15 mouse cellular contexts compared by ENCODE assay signal in the genomic region with DNA sequence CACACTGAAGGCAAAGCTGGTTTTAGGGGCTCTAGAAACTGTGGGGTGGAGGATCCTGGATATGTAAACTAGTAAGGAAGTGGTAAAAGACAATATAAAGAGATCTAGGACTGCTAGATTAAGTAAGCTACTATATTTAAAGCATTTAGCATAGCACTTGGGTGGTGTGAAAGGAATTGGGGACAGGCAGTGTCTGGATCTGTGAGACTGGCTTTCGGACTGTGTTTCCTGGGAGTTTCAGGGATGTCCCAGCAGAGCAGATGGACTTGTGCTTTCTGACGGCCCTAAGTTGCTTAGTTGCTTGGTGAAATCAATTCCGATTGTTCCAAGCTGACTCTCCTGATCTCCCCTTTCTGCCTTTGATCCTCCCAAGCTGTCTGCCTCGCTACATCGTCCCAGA. TPM values are rescaled to one million over a fixed set of nuclear protein-coding genes. Genes with fewer than 3 reads are reported as not detected.
DNase-seq lines count a peak whose midpoint lies in the region; ATAC-seq and TF ChIP-seq lines count a peak whose summit lies in the region.
"Had no signal": no experiment of that assay in that cellular context is flagged by ENCODE, and none has a peak within 500 bp of the region (broad histone marks: within the 10 kb centered on the region; RNA-seq: fewer than 3 reads in every experiment).

No protein-coding gene starts in this region.

- H3K4me1 ChIP-seq in forebrain, embryonic 12.5 days = peaks cover 68% of the 10 kb centered on the region
- peaks cover 72% of the 10 kb centered on the region for H3K4me1 ChIP-seq in hindbrain, embryonic 13.5 days (replicated peaks)
- H3K4me1 ChIP-seq in limb, embryonic 15.5 days = peaks cover 48% of the 10 kb centered on the region
- peaks cover 64% of the 10 kb centered on the region for H3K4me1 ChIP-seq in neural tube, embryonic 15.5 days
- H3K4me1 ChIP-seq in heart, adult 2 months (ENCODE audit: control insufficient read depth, insufficient read depth, low read length) = peaks cover 1% of the 10 kb centered on the region; the same call in 1 of the 2 replicates
- peaks cover 16% of the 10 kb centered on the region for H3K4me1 ChIP-seq in liver, embryonic 12.5 days

- intact Hi-C loops in heart, adult 2 months (cut with DNase I) = loop anchor here (10.0 kb wide), 1 partner anchor 462 kb away; the partner anchor contains the start of gene Vangl2

- peak overlapping the region; percentile 91 for H3K4me2 ChIP-seq in forebrain, embryonic 12.5 days
- peak overlapping the region; percentile 91 for H3K4me2 ChIP-seq in hindbrain, embryonic 13.5 days
- H3K4me2 ChIP-seq in limb, embryonic 15.5 days = 0 out of 2 replicates have a peak overlapping the region, but pooled peaks have one; percentile 1
- peak overlapping the region; percentile 86 for H3K4me2 ChIP-seq in neural tube, embryonic 15.5 days
- no peak overlapping the region for H3K4me2 ChIP-seq in liver, embryonic 12.5 days

- H3K36me3 ChIP-seq in forebrain, embryonic 12.5 days (replicated peaks) = peaks cover 34% of the 10 kb centered on the region
- peaks cover 30% of the 10 kb centered on the region for H3K36me3 ChIP-seq in hindbrain, embryonic 13.5 days
- peaks cover 2% of the 10 kb centered on the region; the same call in 1 of the 2 replicates for H3K36me3 ChIP-seq in limb, embryonic 15.5 days
- H3K36me3 ChIP-seq in neural tube, embryonic 15.5 days = 0 out of 2 replicates have a peak, but pooled peaks cover 4% of the 10 kb centered on the region
- no peaks in the 10 kb centered on the region for H3K36me3 ChIP-seq in heart, adult 2 months (ENCODE audit: control insufficient read depth, insufficient read depth, low read length)
- H3K36me3 ChIP-seq in liver, embryonic 12.5 days = no peaks in the 10 kb centered on the region

- no peak for TF ChIP-seq EP300 in heart, adult 2 months (IDR thresholded peaks at IDR 0.05; ENCODE audit: insufficient read depth, low read depth, low read length)

- H3K79me2 ChIP-seq in heart, adult 2 months (replicated peaks; ENCODE audit: control insufficient read depth, insufficient read depth, low read length) = no peaks in the 10 kb centered on the region

- ATAC-seq in forebrain, embryonic 12.5 days (ENCODE audit: low FRiP score) = no peak
- no peak for ATAC-seq in hindbrain, embryonic 13.5 days (ENCODE audit: low FRiP score)
- no peak for ATAC-seq in limb, embryonic 15.5 days (ENCODE audit: insufficient number of reproducible peaks, low FRiP score, low TSS enrichment, low read depth)
- ATAC-seq in neural tube, embryonic 15.5 days (ENCODE audit: low FRiP score) = no peak
- ATAC-seq in liver, embryonic 12.5 days = no peak

- no peaks in the 10 kb centered on the region for H3K27me3 ChIP-seq in forebrain, embryonic 12.5 days
- H3K27me3 ChIP-seq in hindbrain, embryonic 13.5 days = no peaks in the 10 kb centered on the region
- no peaks in the 10 kb centered on the region for H3K27me3 ChIP-seq in limb, embryonic 15.5 days
- no peaks in the 10 kb centered on the region for H3K27me3 ChIP-seq in neural tube, embryonic 15.5 days (replicated peaks)
- no peaks in the 10 kb centered on the region for H3K27me3 ChIP-seq in heart, adult 2 months (ENCODE audit: control insufficient read depth, insufficient read depth, low read length)
- peaks cover 66% of the 10 kb centered on the region for H3K27me3 ChIP-seq in liver, embryonic 12.5 days (replicated peaks)
- H3K27me3 ChIP-seq: kidney, embryonic 15.5 days had no signal

- peak overlapping the region; percentile 82 for H3K27ac ChIP-seq in forebrain, embryonic 12.5 days
- H3K27ac ChIP-seq in hindbrain, embryonic 13.5 days = peak overlapping the region; percentile 63; the same call in 1 of the 2 replicates
- no peak overlapping the region for H3K27ac ChIP-seq in limb, embryonic 15.5 days
- H3K27ac ChIP-seq in neural tube, embryonic 15.5 days (replicated peaks) = no peak overlapping the region
- no peak overlapping the region for H3K27ac ChIP-seq in heart, adult 2 months
- H3K27ac ChIP-seq in liver, embryonic 12.5 days = no peak overlapping the region
- H3K27ac ChIP-seq: kidney, embryonic 15.5 days; macrophage; stomach, postnatal 0 days had no signal

- 18% methylated on average over 5 of the region's 5 CpGs for WGBS in forebrain, embryonic 12.5 days
- 37% methylated on average over 5 of the region's 5 CpGs for WGBS in hindbrain, embryonic 13.5 days
- WGBS in limb, embryonic 15.5 days = 74% methylated on average over 5 of the region's 5 CpGs
- 32% methylated on average over 5 of the region's 5 CpGs for WGBS in neural tube, embryonic 15.5 days
- 84% methylated on average over 5 of the region's 5 CpGs for WGBS in heart, adult 2 months
- 58% methylated on average over 5 of the region's 5 CpGs for WGBS in liver, embryonic 12.5 days (ENCODE audit: insufficient replicate concordance)

- H3K9ac ChIP-seq in forebrain, embryonic 12.5 days = peak overlapping the region; percentile 54
- peak overlapping the region; percentile 84 for H3K9ac ChIP-seq in hindbrain, embryonic 13.5 days
- no peak overlapping the region for H3K9ac ChIP-seq in limb, embryonic 15.5 days
- peak overlapping the region; percentile 36 for H3K9ac ChIP-seq in neural tube, embryonic 15.5 days (replicated peaks)
- H3K9ac ChIP-seq in heart, adult 2 months (ENCODE audit: low read depth, low read length) = no peak overlapping the region
- H3K9ac ChIP-seq in liver, embryonic 12.5 days = no peak overlapping the region
- H3K9ac ChIP-seq: kidney, embryonic 15.5 days had no signal

- TF ChIP-seq POLR2A in heart, adult 2 months (IDR thresholded peaks at IDR 0.05; ENCODE audit: insufficient read depth, low read depth, low read length) = no peak

- H3K4me3 ChIP-seq in forebrain, embryonic 12.5 days (replicated peaks) = peak overlapping the region; percentile 61
- H3K4me3 ChIP-seq in hindbrain, embryonic 13.5 days = peak overlapping the region; percentile 70
- no peak overlapping the region for H3K4me3 ChIP-seq in limb, embryonic 15.5 days
- peak overlapping the region; percentile 29 for H3K4me3 ChIP-seq in neural tube, embryonic 15.5 days (replicated peaks)
- no peak overlapping the region for H3K4me3 ChIP-seq in heart, adult 2 months
- H3K4me3 ChIP-seq in liver, embryonic 12.5 days = no peak overlapping the region
- H3K4me3 ChIP-seq: kidney, embryonic 15.5 days had no signal

- H3K9me3 ChIP-seq in forebrain, embryonic 12.5 days = no peaks in the 10 kb centered on the region
- H3K9me3 ChIP-seq in hindbrain, embryonic 13.5 days = no peaks in the 10 kb centered on the region
- no peaks in the 10 kb centered on the region for H3K9me3 ChIP-seq in limb, embryonic 15.5 days
- no peaks in the 10 kb centered on the region for H3K9me3 ChIP-seq in neural tube, embryonic 15.5 days (replicated peaks)
- H3K9me3 ChIP-seq in liver, embryonic 12.5 days (replicated peaks) = no peaks in the 10 kb centered on the region
- H3K9me3 ChIP-seq: kidney, embryonic 15.5 days had no signal

- no peak for TF ChIP-seq CTCF in heart, adult 2 months (IDR thresholded peaks at IDR 0.05)

- no peak for DNase-seq in gastrocnemius, postnatal 10 days
- no peak for DNase-seq in heart, adult 2 months
- DNase-seq: adrenal gland, postnatal 25 days; cerebellum, adult 11 months; right cerebral cortex, postnatal 4 days had no signal

RNA-seq across cellular contexts. Expression of gene Igsf9, which starts 5.1 kb away (rescaled TPM):
- polyA plus RNA-seq in forebrain, embryonic 12.5 days (2016; fragmentation: Nextera tagmentation; extraction: Ambion mirVana) = 102 TPM in 2 replicates
- polyA plus RNA-seq in hindbrain, embryonic 13.5 days (2015; fragmentation: Nextera tagmentation; extraction: Ambion mirVana) = 57.4 and 62.6 TPM in 2 replicates
- polyA plus RNA-seq in limb, embryonic 15.5 days (2015; fragmentation: Nextera tagmentation; extraction: Ambion mirVana) = 39.6 and 41.0 TPM in 2 replicates
- polyA plus RNA-seq in neural tube, embryonic 15.5 days (2015; fragmentation: Nextera tagmentation; extraction: Ambion mirVana) = 38.9 TPM in 2 replicates
- under 1 TPM; 0.56 to 0.86 TPM for total RNA-seq in gastrocnemius, postnatal 10 days (2021)
- under 1 TPM; 0.36 to 0.47 TPM for total RNA-seq in heart, adult 2 months (2021)
- 2.1 and 3.8 TPM in 2 replicates for polyA plus RNA-seq in heart, adult 2 months (2012; rRNA removed)
- 3.9 and 4.2 TPM in 2 replicates for polyA plus RNA-seq in liver, embryonic 12.5 days (2016; fragmentation: Nextera tagmentation; extraction: Ambion mirVana)
- total RNA-seq: granulocyte monocyte progenitor cell, adult 5-6 weeks had no signal

RNA-seq across cellular contexts. Expression of gene Slamf9, which starts 11.5 kb away (rescaled TPM):
- 0.15 TPM in 1 of 2 replicates, not detected in the other for polyA plus RNA-seq in forebrain, embryonic 12.5 days (2016; fragmentation: Nextera tagmentation; extraction: Ambion mirVana)
- 0.34 TPM in 1 of 2 replicates, not detected in the other for polyA plus RNA-seq in hindbrain, embryonic 13.5 days (2015; fragmentation: Nextera tagmentation; extraction: Ambion mirVana)
- polyA plus RNA-seq in limb, embryonic 15.5 days (2015; fragmentation: Nextera tagmentation; extraction: Ambion mirVana) = 0.47 and 0.52 TPM in 2 replicates
- polyA plus RNA-seq in neural tube, embryonic 15.5 days (2015; fragmentation: Nextera tagmentation; extraction: Ambion mirVana) = 0.36 and 0.38 TPM in 2 replicates
- under 1 TPM; 0.42 to 0.72 TPM for total RNA-seq in gastrocnemius, postnatal 10 days (2021)
- 1 to 10 TPM; 1.2 to 2.3 TPM for total RNA-seq in heart, adult 2 months (2021)
- 6.8 and 7.0 TPM in 2 replicates for polyA plus RNA-seq in heart, adult 2 months (2012; rRNA removed)
- 1.1 and 1.3 TPM in 2 replicates for polyA plus RNA-seq in liver, embryonic 12.5 days (2016; fragmentation: Nextera tagmentation; extraction: Ambion mirVana)
- total RNA-seq: common myeloid progenitor, adult 5-6 weeks; granulocyte monocyte progenitor cell, adult 5-6 weeks had no signal

RNA-seq across cellular contexts. Expression of gene Tagln2, which starts 13.2 kb away (rescaled TPM):
- 40.0 and 45.7 TPM in 2 replicates for polyA plus RNA-seq in forebrain, embryonic 12.5 days (2016; fragmentation: Nextera tagmentation; extraction: Ambion mirVana)
- 67.8 and 72.3 TPM in 2 replicates for polyA plus RNA-seq in hindbrain, embryonic 13.5 days (2015; fragmentation: Nextera tagmentation; extraction: Ambion mirVana)
- polyA plus RNA-seq in limb, embryonic 15.5 days (2015; fragmentation: Nextera tagmentation; extraction: Ambion mirVana) = 233 and 277 TPM in 2 replicates
- 140 and 198 TPM in 2 replicates for polyA plus RNA-seq in neural tube, embryonic 15.5 days (2015; fragmentation: Nextera tagmentation; extraction: Ambion mirVana)
- total RNA-seq in gastrocnemius, postnatal 10 days (2021) = 10 to 100 TPM; 75.0 to 98.1 TPM
- 10 to 100 TPM; 65.5 to 77.8 TPM for total RNA-seq in heart, adult 2 months (2021)
- 131 and 152 TPM in 2 replicates for polyA plus RNA-seq in heart, adult 2 months (2012; rRNA removed)
- 177 and 178 TPM in 2 replicates for polyA plus RNA-seq in liver, embryonic 12.5 days (2016; fragmentation: Nextera tagmentation; extraction: Ambion mirVana)

RNA-seq across cellular contexts. Expression of gene Cfap45, which starts 34.0 kb away (rescaled TPM):
- 1.2 and 2.6 TPM in 2 replicates for polyA plus RNA-seq in forebrain, embryonic 12.5 days (2016; fragmentation: Nextera tagmentation; extraction: Ambion mirVana)
- 3.7 and 5.2 TPM in 2 replicates for polyA plus RNA-seq in hindbrain, embryonic 13.5 days (2015; fragmentation: Nextera tagmentation; extraction: Ambion mirVana)
- polyA plus RNA-seq in limb, embryonic 15.5 days (2015; fragmentation: Nextera tagmentation; extraction: Ambion mirVana) = 2.2 and 2.3 TPM in 2 replicates
- 3.8 and 4.3 TPM in 2 replicates for polyA plus RNA-seq in neural tube, embryonic 15.5 days (2015; fragmentation: Nextera tagmentation; extraction: Ambion mirVana)
- total RNA-seq in gastrocnemius, postnatal 10 days (2021) = 1 to 10 TPM in 1 of 2 experiments, under 1 TPM in 1; 0.75 to 1.1 TPM
- under 1 TPM; 0.39 to 0.52 TPM for total RNA-seq in heart, adult 2 months (2021)
- 0.26 and 0.53 TPM in 2 replicates for polyA plus RNA-seq in heart, adult 2 months (2012; rRNA removed)
- polyA plus RNA-seq in liver, embryonic 12.5 days (2016; fragmentation: Nextera tagmentation; extraction: Ambion mirVana) = 0.55 and 0.79 TPM in 2 replicates

Comparison
In these comparisons a context has a peak if more than half of its experiments do, and no peak if none do; other contexts are left out.
1. H3K27ac ChIP-seq: peak in forebrain, embryonic 12.5 days (single experiment) and hindbrain, embryonic 13.5 days (single experiment); none in limb, embryonic 15.5 days (single experiment), neural tube, embryonic 15.5 days (single experiment), heart, adult 2 months (single experiment) and liver, embryonic 12.5 days (single experiment).
2. H3K4me3 ChIP-seq: peak in forebrain, embryonic 12.5 days (single experiment), hindbrain, embryonic 13.5 days (single experiment) and neural tube, embryonic 15.5 days (single experiment); none in limb, embryonic 15.5 days (single experiment), heart, adult 2 months (single experiment) and liver, embryonic 12.5 days (single experiment).
3. H3K9ac ChIP-seq: peak in forebrain, embryonic 12.5 days (single experiment), hindbrain, embryonic 13.5 days (single experiment) and neural tube, embryonic 15.5 days (single experiment); none in limb, embryonic 15.5 days (single experiment), heart, adult 2 months (single experiment) and liver, embryonic 12.5 days (single experiment).